Mouse (Mus musculus) hindbrain, postnatal 0 days (tissue): ENCODE measurements around the gene Col4a2. TPM values are rescaled to one million over a fixed set of nuclear protein-coding genes. Genes with fewer than 3 reads are reported as not detected.

Experiments
- ATAC-seq: fragments of 200-750 bp; cut with Nextera tagmentation; 2 replicates; pipeline ENCODE4 v1.8.0; 2017; ENCODE audit warnings: mild to moderate bottlenecking, moderate TSS enrichment, moderate library complexity
- DNase-seq: peaks from one replicate; pipeline ENCODE4 v3.0.0-alpha.2; 2015; ENCODE audit warnings: low spot score
- H3K27ac ChIP-seq: fragments of 300-500 bp; sonication (generic); 2 replicates; pipeline ENCODE4 v1.5.1; 2014; ENCODE audit warnings: mild to moderate bottlenecking
- H3K27me3 ChIP-seq: fragments of 300-500 bp; sonication (generic); 2 replicates; pipeline ENCODE4 v1.6.1; 2014; ENCODE audit warnings: low read length, mixed read lengths; ENCODE audit not compliant: insufficient read depth
- H3K36me3 ChIP-seq: fragments of 300-500 bp; sonication (generic); 2 replicates; pipeline ENCODE4 v1.6.1; 2014; ENCODE audit warnings: low read length, mixed read lengths; ENCODE audit not compliant: insufficient read depth
- H3K4me1 ChIP-seq: fragments of 300-500 bp; sonication (generic); 2 replicates; pipeline ENCODE4 v1.6.1; 2014; ENCODE audit warnings: antibody characterized with exemption, low read length, mixed read lengths; ENCODE audit not compliant: insufficient read depth
- H3K4me2 ChIP-seq: fragments of 300-500 bp; sonication (generic); 2 replicates; pipeline ENCODE4 v1.6.1; 2014; ENCODE audit warnings: low read depth, mild to moderate bottlenecking, low read length, moderate library complexity, mixed read lengths
- H3K4me3 ChIP-seq: fragments of 300-500 bp; sonication (generic); 2 replicates; pipeline ENCODE4 v1.5.1; 2014; ENCODE audit warnings: low read length
- H3K9ac ChIP-seq: fragments of 300-500 bp; sonication (generic); replicated peaks from 2 replicates; pipeline ENCODE4 v1.6.1; 2014; ENCODE audit warnings: mild to moderate bottlenecking, low read length, moderate library complexity, mixed read lengths
- H3K9me3 ChIP-seq: fragments of 300-500 bp; sonication (generic); 2 replicates; pipeline ENCODE4 v1.6.1; 2016; ENCODE audit warnings: low read length, mixed read lengths
- CTCF ChIP-seq: IDR thresholded peaks from 2 replicates; pipeline ENCODE4 v1.5.1; 2016; ENCODE audit warnings: antibody characterized with exemption, control low read depth, low read depth
- WGBS: fragments of 180-500 bp; shearing (Covaris S2); extraction: QIAGEN DNeasy Blood & Tissue Kit; methylation state at CpG from one replicate; pipeline ENCODE4 v1.1.7; 2014; 5-methylcytosine and 5-hydroxymethylcytosine counted together
- polyA plus RNA-seq: library from polyadenylated mRNA; unstranded; fragments of >200 nt; fragmentation: Nextera tagmentation; extraction: Ambion mirVana; gene quantifications from 2 replicates; pipeline ENCODE4 v1.2.1, GENCODE M21; 2015
- total RNA-seq: library from RNA; depleted of rRNA; stranded (reverse); fragments of >200 nt; gene quantifications from 2 replicates; pipeline ENCODE4 v1.2.3, GENCODE M21; 2014

Gene Col4a2
- total and polyA plus RNA-seq, 2 experiments from 2014 or later = 27.8 to 76.6 TPM

- Histone ChIP-seq H3K9ac (no peak overlapping the region), H3K4me1 (no peaks in the 10 kb centered on the region), H3K4me2 (no peak overlapping the region), H3K4me3 (no peak overlapping the region), H3K36me3 (no peaks in the 10 kb centered on the region), H3K27me3 (no peaks in the 10 kb centered on the region), H3K9me3 (no peaks in the 10 kb centered on the region), H3K27ac (no peak overlapping the region)
- no peak for TF ChIP-seq CTCF
- ATAC-seq (no peak), DNase-seq (no peak)
- 89% methylated on average over 5 of the region's 5 CpGs for WGBS
These were observed 10.3 kb downstream of the Col4a2 start for GRCm38 (mm10) chr8:11322724-11323585.

GRCm38 (mm10) chr8:11323681-11324080, 11.1 kb downstream of the Col4a2 start:
- Histone ChIP-seq H3K4me1 (no peaks in the 10 kb centered on the region), H3K4me2 (no peak overlapping the region), H3K4me3 (no peak overlapping the region), H3K36me3 (no peaks in the 10 kb centered on the region), H3K27me3 (no peaks in the 10 kb centered on the region), H3K9ac (no peak overlapping the region), H3K27ac (no peak overlapping the region), H3K9me3 (no peaks in the 10 kb centered on the region)
- DNase-seq = no peak
- TF ChIP-seq CTCF = no peak
- WGBS = 88% methylated on average over 1 of the region's 1 CpGs
- no peak for ATAC-seq

- Histone ChIP-seq H3K27ac (no peak overlapping the region), H3K9me3 (no peaks in the 10 kb centered on the region), H3K4me1 (no peaks in the 10 kb centered on the region), H3K36me3 (no peaks in the 10 kb centered on the region), H3K4me3 (no peak overlapping the region), H3K4me2 (no peak overlapping the region), H3K9ac (no peak overlapping the region), H3K27me3 (no peaks in the 10 kb centered on the region)
- WGBS = 46% methylated on average over 6 of the region's 6 CpGs
- peak; percentile 13 for DNase-seq
- ATAC-seq = no peak
- no peak for TF ChIP-seq CTCF
These were observed 12.3 kb downstream of the Col4a2 start for GRCm38 (mm10) chr8:11324801-11325395.

GRCm38 (mm10) chr8:11327298-11327697, 14.7 kb downstream of the Col4a2 start:
- Histone ChIP-seq H3K27ac (no peak overlapping the region), H3K27me3 (no peaks in the 10 kb centered on the region), H3K4me1 (no peaks in the 10 kb centered on the region), H3K4me3 (no peak overlapping the region), H3K36me3 (no peaks in the 10 kb centered on the region), H3K9me3 (no peaks in the 10 kb centered on the region), H3K4me2 (no peak overlapping the region), H3K9ac (no peak overlapping the region)
- WGBS = 64% methylated on average over 4 of the region's 4 CpGs
- DNase-seq (no peak), ATAC-seq (no peak)
- TF ChIP-seq CTCF = no peak

GRCm38 (mm10) chr8:11327722-11328417, 15.3 kb downstream of the Col4a2 start:
- H3K36me3 ChIP-seq = no peaks in the 10 kb centered on the region
- H3K9ac ChIP-seq = no peak overlapping the region
- TF ChIP-seq CTCF = no peak
- H3K27me3 ChIP-seq = no peaks in the 10 kb centered on the region
- no peaks in the 10 kb centered on the region for H3K9me3 ChIP-seq
- H3K4me1 ChIP-seq = no peaks in the 10 kb centered on the region
- H3K4me2 ChIP-seq = no peak overlapping the region
- no peak overlapping the region for H3K4me3 ChIP-seq
- H3K27ac ChIP-seq = no peak overlapping the region
- DNase-seq (no peak), ATAC-seq (no peak)
- WGBS = 61% methylated on average over 5 of the region's 5 CpGs

- no peak for ATAC-seq
- H3K27me3 ChIP-seq = no peaks in the 10 kb centered on the region
- no peak overlapping the region for H3K9ac ChIP-seq
- peaks cover 7% of the 10 kb centered on the region; the same call in 1 of the 2 replicates for H3K4me1 ChIP-seq
- WGBS = 81% methylated on average over 4 of the region's 4 CpGs
- TF ChIP-seq CTCF = no peak
- no peak for DNase-seq
- H3K4me3 ChIP-seq = no peak overlapping the region
- H3K36me3 ChIP-seq = no peaks in the 10 kb centered on the region
- no peak overlapping the region for H3K27ac ChIP-seq
- H3K4me2 ChIP-seq = no peak overlapping the region
- H3K9me3 ChIP-seq = no peaks in the 10 kb centered on the region
These were observed 19.0 kb downstream of the Col4a2 start for GRCm38 (mm10) chr8:11331561-11331960.
